Mouse (Mus musculus) right cerebral cortex, adult 2 months (tissue): ENCODE measurements around the gene Zc3h13.

Experiments
- DNase-seq, 2 experiments: peaks; one replicate each; pipeline ENCODE4 v3.0.0; 2021 to 2022; ENCODE audit warnings: low spot score in 2 of 2

Zc3h13 gene

GRCm38 (mm10) chr14:75284193-75284915, at the start of gene Zc3h13:
TSS of gene Zc3h13 (plus strand) at chr14:75284373.
- DNase-seq, result peak; percentile 96 to 97

- DNase-seq, result no peak
Observed at GRCm38 (mm10) chr14:75235552-75235951, 48.6 kb upstream of the Zc3h13 start.

- DNase-seq, result peak; percentile 45 to 54
Observed at GRCm38 (mm10) chr14:75235955-75236635, 48.1 kb upstream of the Zc3h13 start.

GRCm38 (mm10) chr14:75236636-75237003, 47.6 kb upstream of the Zc3h13 start:
- no peak for DNase-seq

GRCm38 (mm10) chr14:75237096-75237495, 47.1 kb upstream of the Zc3h13 start:
- DNase-seq, result no peak

GRCm38 (mm10) chr14:75238054-75238692, 46.0 kb upstream of the Zc3h13 start:
- no peak for DNase-seq

- no peak for DNase-seq
Observed at GRCm38 (mm10) chr14:75242087-75242486, 42.1 kb upstream of the Zc3h13 start, which contains the start of gene Cpb2. TSS of gene Cpb2 (plus strand) at chr14:75242287.

GRCm38 (mm10) chr14:75246024-75247000, 37.9 kb upstream of the Zc3h13 start:
- no peak for DNase-seq

- DNase-seq, result no peak
Observed at GRCm38 (mm10) chr14:75250432-75250831, 33.7 kb upstream of the Zc3h13 start.

GRCm38 (mm10) chr14:75256521-75256920, 27.7 kb upstream of the Zc3h13 start:
- DNase-seq, result no peak

GRCm38 (mm10) chr14:75269531-75269930, 14.6 kb upstream of the Zc3h13 start:
- no peak for DNase-seq

GRCm38 (mm10) chr14:75279716-75280115, 4.5 kb upstream of the Zc3h13 start:
- no peak for DNase-seq

GRCm38 (mm10) chr14:75280406-75280805, 3.8 kb upstream of the Zc3h13 start:
- DNase-seq, result no peak

- DNase-seq, result peak in 1 of 2 experiments; percentile 10
Observed at GRCm38 (mm10) chr14:75283609-75284192, 472 bp upstream of the Zc3h13 start.

- DNase-seq, result no peak
Observed at GRCm38 (mm10) chr14:75301081-75301480, 16.9 kb downstream of the Zc3h13 start.

GRCm38 (mm10) chr14:75303807-75304206, 19.6 kb downstream of the Zc3h13 start:
- DNase-seq, result no peak

- DNase-seq, result no peak
Observed at GRCm38 (mm10) chr14:75307855-75308254, 23.7 kb downstream of the Zc3h13 start.

GRCm38 (mm10) chr14:75309336-75309992, 25.3 kb downstream of the Zc3h13 start:
- DNase-seq, result no peak

GRCm38 (mm10) chr14:75314484-75314883, 30.3 kb downstream of the Zc3h13 start:
- DNase-seq, result no peak

- no peak for DNase-seq
Observed at GRCm38 (mm10) chr14:75318736-75319135, 34.6 kb downstream of the Zc3h13 start.

- no peak for DNase-seq
Observed at GRCm38 (mm10) chr14:75320269-75320668, 36.1 kb downstream of the Zc3h13 start.
